Mouse (Mus musculus) midbrain, embryonic 11.5 days (tissue): Measurements from ENCODE around the gene Alkbh1. TPM values are rescaled to one million over a fixed set of nuclear protein-coding genes. Genes with fewer than 3 reads are reported as not detected.

Experiments used
- ATAC-seq: fragments of 200-750 bp; cut with Nextera tagmentation; 2 replicates; pipeline ENCODE4 v1.8.0; 2017; ENCODE audit warnings: moderate TSS enrichment, moderate library complexity; ENCODE audit not compliant: low FRiP score
- DNase-seq: peaks from one replicate; pipeline ENCODE4 v3.0.0; 2015; ENCODE audit warnings: low spot score; ENCODE audit errors: missing footprints
- H3K27ac ChIP-seq: fragments of 300-500 bp; sonication (generic); 2 replicates; pipeline ENCODE4 v1.5.1; 2014; ENCODE audit warnings: low read depth, low read length
- H3K27me3 ChIP-seq: fragments of 300-500 bp; sonication (generic); 2 replicates; pipeline ENCODE4 v1.6.1; 2014; ENCODE audit warnings: mild to moderate bottlenecking, low read length, moderate library complexity, mixed read lengths; ENCODE audit not compliant: control insufficient read depth, insufficient read depth
- H3K36me3 ChIP-seq: fragments of 300-500 bp; sonication (generic); 2 replicates; pipeline ENCODE4 v1.6.1; 2014; ENCODE audit warnings: mild to moderate bottlenecking, low read length, moderate library complexity, mixed read lengths; ENCODE audit not compliant: control insufficient read depth, insufficient read depth
- H3K4me1 ChIP-seq: fragments of 300-500 bp; sonication (generic); 2 replicates; pipeline ENCODE4 v1.6.1; 2014; ENCODE audit warnings: low read length; ENCODE audit not compliant: control insufficient read depth, insufficient read depth
- H3K4me2 ChIP-seq: fragments of 300-500 bp; sonication (generic); 2 replicates; pipeline ENCODE4 v1.6.1; 2014; ENCODE audit warnings: mild to moderate bottlenecking, moderate library complexity
- H3K4me3 ChIP-seq: fragments of 300-500 bp; sonication (generic); 2 replicates; pipeline ENCODE4 v1.5.1; 2014; ENCODE audit warnings: low read depth, low read length
- H3K9ac ChIP-seq: fragments of 300-500 bp; sonication (generic); 2 replicates; pipeline ENCODE4 v1.6.1; 2014; ENCODE audit warnings: low read length
- H3K9me3 ChIP-seq: fragments of 300-500 bp; sonication (generic); 2 replicates; pipeline ENCODE4 v1.6.1; 2016; ENCODE audit warnings: low read length; ENCODE audit not compliant: control insufficient read depth
- WGBS: fragments of 180-500 bp; shearing (Covaris S2); extraction: QIAGEN DNeasy Blood & Tissue Kit; methylation state at CpG from one replicate; pipeline ENCODE4 v1.1.7; 2014; 5-methylcytosine and 5-hydroxymethylcytosine counted together
- polyA plus RNA-seq: library from polyadenylated mRNA; unstranded; fragments of >200 nt; fragmentation: Nextera tagmentation; extraction: Ambion mirVana; gene quantifications from 2 replicates; pipeline ENCODE4 v1.2.1, GENCODE M21; 2014

Gene Alkbh1
- polyA plus RNA-seq, 1 experiment from 2014 or later = 37.6 TPM

GRCm38 (mm10) chr12:87407869-87408605 is 35.8 kb downstream of the Alkbh1 start:
- Histone ChIP-seq H3K9me3 (no peaks in the 10 kb centered on the region), H3K4me3 (no peak overlapping the region), H3K9ac (no peak overlapping the region), H3K4me2 (no peak overlapping the region), H3K4me1 (no peaks in the 10 kb centered on the region), H3K27me3 (no peaks in the 10 kb centered on the region), H3K27ac (no peak overlapping the region), H3K36me3 (no peaks in the 10 kb centered on the region)
- DNase-seq (no peak), ATAC-seq (no peak)
- 48% methylated on average over 21 of the region's 21 CpGs for WGBS

GRCm38 (mm10) chr12:87405721-87406120 is 38.1 kb downstream of the Alkbh1 start:
- 76% methylated on average over 3 of the region's 3 CpGs for WGBS
- ATAC-seq = no peak

GRCm38 (mm10) chr12:87405165-87405564 is 38.7 kb downstream of the Alkbh1 start:
- no peak overlapping the region for H3K27ac ChIP-seq
- no peak overlapping the region for H3K4me2 ChIP-seq
- H3K9ac ChIP-seq = no peak overlapping the region
- H3K9me3 ChIP-seq = no peaks in the 10 kb centered on the region
- DNase-seq (no peak), ATAC-seq (no peak)
- H3K36me3 ChIP-seq = no peaks in the 10 kb centered on the region
- H3K27me3 ChIP-seq = no peaks in the 10 kb centered on the region
- no peak overlapping the region for H3K4me3 ChIP-seq
- H3K4me1 ChIP-seq = no peaks in the 10 kb centered on the region
- WGBS = 87% methylated on average over 4 of the region's 4 CpGs

More at GRCm38 (mm10) chr12:87405721-87406120, 38.1 kb downstream of the Alkbh1 start:
- no peak overlapping the region for H3K4me3 ChIP-seq
- no peaks in the 10 kb centered on the region for H3K27me3 ChIP-seq
- no peak overlapping the region for H3K27ac ChIP-seq
- no peaks in the 10 kb centered on the region for H3K9me3 ChIP-seq
- no peak for DNase-seq
- H3K4me1 ChIP-seq = no peaks in the 10 kb centered on the region
- no peak overlapping the region for H3K9ac ChIP-seq
- H3K4me2 ChIP-seq = no peak overlapping the region
- no peaks in the 10 kb centered on the region for H3K36me3 ChIP-seq

GRCm38 (mm10) chr12:87401883-87402282 is 41.9 kb downstream of the Alkbh1 start:
- 65% methylated on average over 6 of the region's 6 CpGs for WGBS
- DNase-seq = no peak
- no peaks in the 10 kb centered on the region for H3K27me3 ChIP-seq

GRCm38 (mm10) chr12:87399119-87399819 is 44.5 kb downstream of the Alkbh1 start:
- Histone ChIP-seq H3K27ac (no peak overlapping the region), H3K4me3 (no peak overlapping the region), H3K4me1 (no peaks in the 10 kb centered on the region), H3K9ac (no peak overlapping the region), H3K4me2 (no peak overlapping the region), H3K27me3 (no peaks in the 10 kb centered on the region), H3K36me3 (no peaks in the 10 kb centered on the region), H3K9me3 (no peaks in the 10 kb centered on the region)
- WGBS = 89% methylated on average over 10 of the region's 10 CpGs
- DNase-seq (no peak), ATAC-seq (no peak)

More at GRCm38 (mm10) chr12:87401883-87402282, 41.9 kb downstream of the Alkbh1 start:
- no peak for ATAC-seq
- no peaks in the 10 kb centered on the region for H3K4me1 ChIP-seq
- H3K27ac ChIP-seq = no peak overlapping the region
- no peaks in the 10 kb centered on the region for H3K9me3 ChIP-seq
- H3K36me3 ChIP-seq = no peaks in the 10 kb centered on the region
- no peak overlapping the region for H3K4me2 ChIP-seq
- no peak overlapping the region for H3K9ac ChIP-seq
- H3K4me3 ChIP-seq = no peak overlapping the region

- Histone ChIP-seq H3K9ac (no peak overlapping the region), H3K36me3 (no peaks in the 10 kb centered on the region), H3K9me3 (no peaks in the 10 kb centered on the region), H3K27ac (no peak overlapping the region), H3K4me3 (no peak overlapping the region), H3K4me1 (no peaks in the 10 kb centered on the region), H3K4me2 (no peak overlapping the region), H3K27me3 (no peaks in the 10 kb centered on the region)
- WGBS = 74% methylated on average over 4 of the region's 4 CpGs
- ATAC-seq = no peak
- DNase-seq = no peak
Observed at GRCm38 (mm10) chr12:87397811-87398417, 45.9 kb downstream of the Alkbh1 start.

- no peak overlapping the region for H3K27ac ChIP-seq
- 86% methylated on average over 4 of the region's 4 CpGs for WGBS
- no peaks in the 10 kb centered on the region for H3K36me3 ChIP-seq
- no peak overlapping the region for H3K4me2 ChIP-seq
- H3K9ac ChIP-seq = no peak overlapping the region
- ATAC-seq = no peak
- no peak for DNase-seq
- no peaks in the 10 kb centered on the region for H3K9me3 ChIP-seq
- H3K4me1 ChIP-seq = no peaks in the 10 kb centered on the region
- H3K4me3 ChIP-seq = no peak overlapping the region
- no peaks in the 10 kb centered on the region for H3K27me3 ChIP-seq
Observed at GRCm38 (mm10) chr12:87397126-87397525, 46.7 kb downstream of the Alkbh1 start.

GRCm38 (mm10) chr12:87394316-87394715 is 49.5 kb downstream of the Alkbh1 start:
- Histone ChIP-seq H3K4me2 (no peak overlapping the region), H3K9me3 (no peaks in the 10 kb centered on the region), H3K4me3 (no peak overlapping the region), H3K27me3 (no peaks in the 10 kb centered on the region), H3K27ac (no peak overlapping the region), H3K9ac (no peak overlapping the region), H3K4me1 (no peaks in the 10 kb centered on the region), H3K36me3 (no peaks in the 10 kb centered on the region)
- DNase-seq = no peak
- ATAC-seq = no peak
- 90% methylated on average over 6 of the region's 6 CpGs for WGBS
